Mouse (Mus musculus): ENCODE measurements around the gene Arsk. TPM values are rescaled to one million over a fixed set of nuclear protein-coding genes. Genes with fewer than 3 reads are reported as not detected.

Gene Arsk
- polyA plus RNA-seq, 1 experiment from 2014 or later: 9.3 TPM

GRCm38 (mm10) chr13:76018844-76019400 lies 79.5 kb downstream of the Arsk start:
- ATAC-seq (ENCODE audit: insufficient number of reproducible peaks, low FRiP score, low TSS enrichment, low read depth): no peak; the same call in 1 of the 2 replicates
- no peak overlapping the region for H3K9ac ChIP-seq
- H3K9me3 ChIP-seq: no peaks in the 10 kb centered on the region
- WGBS: 42% methylated on average over 5 of the region's 5 CpGs
- H3K4me1 ChIP-seq: peaks cover 5% of the 10 kb centered on the region
- peak overlapping the region; percentile 94 for H3K27ac ChIP-seq
- H3K4me3 ChIP-seq: peak overlapping the region; percentile 56
- no peaks in the 10 kb centered on the region for H3K27me3 ChIP-seq
- H3K36me3 ChIP-seq: no peaks in the 10 kb centered on the region
- peak overlapping the region; percentile 59 for H3K4me2 ChIP-seq

- peak within 1 kb of the TSS; percentile 84 for H3K9ac ChIP-seq
- no peaks in the 10 kb centered on the region for H3K36me3 ChIP-seq
- no peaks in the 10 kb centered on the region for H3K27me3 ChIP-seq
- peaks cover 5% of the 10 kb centered on the region for H3K4me1 ChIP-seq
- peak; percentile 100 for ATAC-seq (ENCODE audit: insufficient number of reproducible peaks, low FRiP score, low TSS enrichment, low read depth)
- H3K4me3 ChIP-seq: peak within 1 kb of the TSS; percentile 56
- no peaks in the 10 kb centered on the region for H3K9me3 ChIP-seq
- H3K27ac ChIP-seq: peak within 1 kb of the TSS; percentile 94
- peak within 1 kb of the TSS; percentile 59 for H3K4me2 ChIP-seq
- WGBS: under 1% methylated on average over 50 of the region's 50 CpGs
Measured at GRCm38 (mm10) chr13:76017974-76018843, 80.3 kb downstream of the Arsk start, which contains the start of gene Rfesd. TSS of gene Rfesd (minus strand) at chr13:76018719.

- ATAC-seq (ENCODE audit: insufficient number of reproducible peaks, low FRiP score, low TSS enrichment, low read depth): no peak
- Histone ChIP-seq H3K9ac (peak overlapping the region; percentile 84), H3K27ac (peak overlapping the region; percentile 94), H3K27me3 (no peaks in the 10 kb centered on the region), H3K4me1 (peaks cover 5% of the 10 kb centered on the region), H3K36me3 (no peaks in the 10 kb centered on the region), H3K9me3 (no peaks in the 10 kb centered on the region), H3K4me2 (peak overlapping the region; percentile 59), H3K4me3 (peak overlapping the region; percentile 56)
- WGBS: 72% methylated on average over 4 of the region's 4 CpGs
Measured at GRCm38 (mm10) chr13:76017465-76017864, 81.0 kb downstream of the Arsk start.

- Histone ChIP-seq H3K36me3 (no peaks in the 10 kb centered on the region), H3K9me3 (no peaks in the 10 kb centered on the region), H3K9ac (no peak overlapping the region), H3K4me2 (no peak overlapping the region), H3K4me3 (no peak overlapping the region), H3K27ac (no peak overlapping the region), H3K27me3 (no peaks in the 10 kb centered on the region), H3K4me1 (peaks cover 5% of the 10 kb centered on the region)
- no peak for ATAC-seq (ENCODE audit: insufficient number of reproducible peaks, low FRiP score, low TSS enrichment, low read depth)
- WGBS: 77% methylated on average over 2 of the region's 2 CpGs
Measured at GRCm38 (mm10) chr13:76014511-76014910, 83.9 kb downstream of the Arsk start.

Other genes starting within 250 kb of the Arsk start
- gene Rhobtb3, start 154.7 kb downstream of the Arsk start, polyA plus RNA-seq (2015; fragmentation: Nextera tagmentation; extraction: Ambion mirVana): 27.5 and 33.4 TPM in 2 replicates
- gene Spata9, start 131.5 kb downstream of the Arsk start, polyA plus RNA-seq (2015; fragmentation: Nextera tagmentation; extraction: Ambion mirVana): 0.45 and 0.70 TPM in 2 replicates
- gene Rfesd, start 79.9 kb downstream of the Arsk start, polyA plus RNA-seq (2015; fragmentation: Nextera tagmentation; extraction: Ambion mirVana): 20.3 and 22.4 TPM in 2 replicates
- gene Gpr150, start 41.7 kb downstream of the Arsk start, polyA plus RNA-seq (2015; fragmentation: Nextera tagmentation; extraction: Ambion mirVana): 0.09 and 0.10 TPM in 2 replicates
- 14.4 and 15.7 TPM in 2 replicates for gene Ttc37, start 74 bp upstream of the Arsk start, polyA plus RNA-seq (2015; fragmentation: Nextera tagmentation; extraction: Ambion mirVana)
- not detected in 2 replicates for gene Fam81b, start 206.4 kb upstream of the Arsk start, polyA plus RNA-seq (2015; fragmentation: Nextera tagmentation; extraction: Ambion mirVana)

Data from limb, embryonic 15.5 days (tissue).